Mouse (Mus musculus) heart, embryonic 16.5 days (tissue): Measurements from ENCODE around the gene Yars2. TPM values are rescaled to one million over a fixed set of nuclear protein-coding genes. Genes with fewer than 3 reads are reported as not detected.
"Not testable (repeated sequence)": the region's sequence is repeated elsewhere in the genome, so short reads cannot be mapped to it uniquely, and the experiment has no call there.

Source experiments
- ATAC-seq: fragments of 200-750 bp; cut with Nextera tagmentation; replicated peaks from 2 replicates; pipeline ENCODE4 v1.8.0; 2017; ENCODE audit warnings: moderate number of reproducible peaks; ENCODE audit not compliant: insufficient read depth, low FRiP score; ENCODE audit errors: extremely low read depth
- H3K27ac ChIP-seq: fragments of 300-500 bp; sonication (generic); 2 replicates; pipeline ENCODE4 v1.5.1; 2014; ENCODE audit warnings: mild to moderate bottlenecking, low read length, control low read depth, moderate library complexity
- H3K27me3 ChIP-seq: fragments of 300-500 bp; sonication (generic); 2 replicates; pipeline ENCODE4 v1.6.1; 2014; ENCODE audit warnings: low read length, mixed read lengths; ENCODE audit not compliant: control insufficient read depth, insufficient read depth
- H3K36me3 ChIP-seq: fragments of 300-500 bp; sonication (generic); 2 replicates; pipeline ENCODE4 v1.6.1; 2014; ENCODE audit not compliant: control insufficient read depth, insufficient read depth
- H3K4me1 ChIP-seq: fragments of 300-500 bp; sonication (generic); 2 replicates; pipeline ENCODE4 v1.6.1; 2014; ENCODE audit warnings: low read length, mixed read lengths; ENCODE audit not compliant: control insufficient read depth, insufficient read depth
- H3K4me2 ChIP-seq: fragments of 300-500 bp; sonication (generic); 2 replicates; pipeline ENCODE4 v1.6.1; 2014; ENCODE audit warnings: low read depth, mild to moderate bottlenecking, control low read depth, low read length
- H3K4me3 ChIP-seq: fragments of 300-500 bp; sonication (generic); 2 replicates; pipeline ENCODE4 v1.5.1; 2014; ENCODE audit warnings: mild to moderate bottlenecking, control low read depth, low read length
- H3K9ac ChIP-seq: fragments of 300-500 bp; sonication (generic); 2 replicates; pipeline ENCODE4 v1.6.1; 2014; ENCODE audit warnings: low read length, control low read depth
- H3K9me3 ChIP-seq: fragments of 300-500 bp; sonication (generic); replicated peaks from 2 replicates; pipeline ENCODE4 v1.6.1; 2016; ENCODE audit warnings: low read length; ENCODE audit not compliant: control insufficient read depth
- WGBS: fragments of 180-500 bp; shearing (Covaris S2); extraction: QIAGEN DNeasy Blood & Tissue Kit; methylation state at CpG from one replicate; pipeline ENCODE4 v1.1.7; 2014; 5-methylcytosine and 5-hydroxymethylcytosine counted together
- polyA plus RNA-seq: library from polyadenylated mRNA; unstranded; fragments of >200 nt; fragmentation: Nextera tagmentation; extraction: Ambion mirVana; gene quantifications from 2 replicates; pipeline ENCODE4 v1.2.1, GENCODE M21; 2015

The Yars2 gene
- polyA plus RNA-seq, 1 experiment from 2014 or later, result 38.9 TPM

GRCm38 (mm10) chr16:16273752-16274151 lies 29.0 kb upstream of the Yars2 start:
- WGBS, result 82% methylated on average over 6 of the region's 6 CpGs
- Histone ChIP-seq H3K4me2 (no peak overlapping the region), H3K27ac (no peak overlapping the region), H3K36me3 (peaks cover 24% of the 10 kb centered on the region), H3K27me3 (no peaks in the 10 kb centered on the region), H3K4me1 (peaks cover 4% of the 10 kb centered on the region), H3K9ac (no peak overlapping the region), H3K9me3 (no peaks in the 10 kb centered on the region), H3K4me3 (no peak overlapping the region)
- ATAC-seq, result no peak

DNA sequence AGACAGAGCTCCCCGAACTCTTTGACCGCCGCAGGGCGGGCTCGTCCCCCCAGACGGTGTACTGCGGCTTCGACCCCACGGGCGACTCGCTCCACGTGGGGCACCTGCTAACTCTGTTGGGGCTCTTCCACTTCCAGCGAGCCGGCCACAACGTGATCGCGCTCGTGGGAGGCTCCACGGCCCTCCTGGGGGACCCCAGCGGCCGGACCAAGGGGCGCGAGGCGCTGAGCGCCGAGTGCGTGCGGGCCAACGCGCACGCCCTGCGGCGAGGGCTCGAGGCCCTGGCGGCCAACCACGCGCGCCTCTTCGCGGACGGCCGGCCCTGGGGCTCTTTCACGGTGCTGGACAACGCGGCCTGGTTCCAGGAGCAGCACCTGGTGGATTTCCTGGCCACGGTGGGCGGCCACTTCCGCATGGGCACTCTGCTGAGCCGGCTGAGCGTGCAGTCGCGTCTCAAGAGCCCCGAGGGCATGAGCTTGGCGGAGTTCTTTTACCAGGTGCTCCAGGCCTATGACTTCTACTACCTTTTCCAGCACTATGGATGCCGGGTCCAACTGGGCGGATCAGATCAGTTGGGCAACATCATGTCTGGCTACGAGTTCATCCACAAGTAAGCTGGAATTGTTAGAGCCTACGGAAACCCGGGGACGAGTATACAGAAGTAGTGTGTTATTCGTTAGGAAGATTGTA lies 518 bp downstream of the Yars2 start:
- peak overlapping the region; percentile 88 for H3K9ac ChIP-seq
- ATAC-seq, result peak; percentile 57
- H3K4me3 ChIP-seq, result peak overlapping the region; percentile 85
- H3K9me3 ChIP-seq, result no peaks in the 10 kb centered on the region
- peaks cover 10% of the 10 kb centered on the region for H3K4me1 ChIP-seq
- peak overlapping the region; percentile 61 for H3K4me2 ChIP-seq
- H3K27me3 ChIP-seq, result no peaks in the 10 kb centered on the region
- peak overlapping the region; percentile 86 for H3K27ac ChIP-seq
- H3K36me3 ChIP-seq, result peaks cover 12% of the 10 kb centered on the region
- WGBS, result under 1% methylated on average over 61 of the region's 61 CpGs

GRCm38 (mm10) chr16:16303888-16304287 lies 1.1 kb downstream of the Yars2 start:
- 18% methylated on average over 7 of the region's 7 CpGs for WGBS
- H3K36me3 ChIP-seq, result peaks cover 12% of the 10 kb centered on the region
- H3K27ac ChIP-seq, result no peak overlapping the region; the same call in 1 of the 2 replicates

DNA sequence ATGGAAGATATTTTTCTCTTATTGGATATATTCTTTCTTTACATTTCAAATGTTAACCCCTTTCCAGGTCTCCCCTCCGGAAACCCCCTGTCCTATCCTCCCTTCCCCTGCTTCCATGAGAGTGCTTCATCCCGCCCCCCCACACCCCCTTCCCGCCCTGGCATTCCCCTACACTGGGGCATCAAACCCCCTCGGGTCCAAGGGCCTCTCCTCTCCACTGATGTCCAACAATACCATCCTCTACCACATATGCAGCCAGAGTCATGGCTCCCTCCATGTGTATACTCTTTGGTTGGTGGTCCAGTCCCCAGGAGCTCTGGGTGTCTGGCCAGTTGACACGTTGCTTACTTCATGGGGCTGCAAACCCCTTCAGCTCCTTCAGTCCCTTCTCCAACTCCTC lies 8.6 kb downstream of the Yars2 start:
- H3K4me3 ChIP-seq, result no peak overlapping the region
- H3K27ac ChIP-seq, result no peak overlapping the region
- H3K4me1 ChIP-seq, result no peaks in the 10 kb centered on the region
- H3K9me3 ChIP-seq, result no peaks in the 10 kb centered on the region
- H3K27me3 ChIP-seq, result no peaks in the 10 kb centered on the region
- peaks cover 37% of the 10 kb centered on the region for H3K36me3 ChIP-seq
- H3K9ac ChIP-seq, result no peak overlapping the region
- no peak for ATAC-seq
- H3K4me2 ChIP-seq, result no peak overlapping the region
- WGBS, result 85% methylated on average over 5 of the region's 5 CpGs

More at GRCm38 (mm10) chr16:16303888-16304287, 1.1 kb downstream of the Yars2 start:
- peak overlapping the region; percentile 88 for H3K9ac ChIP-seq
- peaks cover 10% of the 10 kb centered on the region for H3K4me1 ChIP-seq
- ATAC-seq, result no peak
- peak overlapping the region; percentile 61 for H3K4me2 ChIP-seq
- no peaks in the 10 kb centered on the region for H3K9me3 ChIP-seq
- H3K4me3 ChIP-seq, result peak overlapping the region; percentile 85
- H3K27me3 ChIP-seq, result no peaks in the 10 kb centered on the region

GRCm38 (mm10) chr16:16325775-16326336 lies 23.1 kb downstream of the Yars2 start:
- H3K4me3 ChIP-seq, result no peak overlapping the region
- H3K9ac ChIP-seq, result no peak overlapping the region
- peaks cover 38% of the 10 kb centered on the region for H3K36me3 ChIP-seq
- H3K4me2 ChIP-seq, result no peak overlapping the region
- no peak overlapping the region for H3K27ac ChIP-seq
- 83% methylated on average over 5 of the region's 5 CpGs for WGBS
- H3K27me3 ChIP-seq, result no peaks in the 10 kb centered on the region
- H3K4me1 ChIP-seq, result no peaks in the 10 kb centered on the region
- H3K9me3 ChIP-seq, result no peaks in the 10 kb centered on the region
- no peak for ATAC-seq

DNA sequence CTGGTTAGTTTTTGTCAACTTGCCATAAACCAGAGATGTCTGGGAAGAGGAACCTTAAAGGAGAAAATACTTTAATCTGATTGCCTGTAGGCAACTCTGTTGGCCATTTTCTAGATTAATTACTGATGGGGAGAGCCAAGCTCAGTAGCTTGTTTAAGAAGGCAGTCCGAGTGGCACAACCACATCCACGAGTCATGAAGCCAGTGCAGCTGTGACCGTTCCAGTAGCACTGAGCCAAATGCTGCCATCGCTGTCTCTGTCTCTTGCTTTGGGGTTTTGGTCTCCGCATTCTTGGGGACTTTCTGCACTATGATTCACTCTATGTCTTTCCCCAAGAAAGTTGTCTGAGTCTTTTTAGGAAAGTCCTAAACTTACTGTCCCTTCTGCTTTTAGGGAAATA lies 43.7 kb downstream of the Yars2 start:
- ATAC-seq, result no peak
- Histone ChIP-seq H3K27me3 (no peaks in the 10 kb centered on the region), H3K4me1 (peaks cover 3% of the 10 kb centered on the region; the same call in 1 of the 2 replicates), H3K4me2 (no peak overlapping the region), H3K9ac (no peak overlapping the region), H3K27ac (no peak overlapping the region), H3K9me3 (no peaks in the 10 kb centered on the region), H3K4me3 (no peak overlapping the region), H3K36me3 (peaks cover 11% of the 10 kb centered on the region; the same call in 1 of the 2 replicates)
- 82% methylated on average over 5 of the region's 5 CpGs for WGBS

GRCm38 (mm10) chr16:16357908-16358307 lies 55.1 kb downstream of the Yars2 start:
- no peaks in the 10 kb centered on the region; the same call in 1 of the 2 replicates for H3K36me3 ChIP-seq
- no peaks in the 10 kb centered on the region for H3K9me3 ChIP-seq
- peak overlapping the region; percentile 88 for H3K4me2 ChIP-seq
- peaks cover 9% of the 10 kb centered on the region for H3K4me1 ChIP-seq
- peak overlapping the region; percentile 100 for H3K27ac ChIP-seq
- no peak for ATAC-seq
- H3K27me3 ChIP-seq, result no peaks in the 10 kb centered on the region
- peak overlapping the region; percentile 95 for H3K4me3 ChIP-seq
- 6% methylated on average over 6 of the region's 6 CpGs for WGBS
- H3K9ac ChIP-seq, result peak overlapping the region; percentile 96

DNA sequence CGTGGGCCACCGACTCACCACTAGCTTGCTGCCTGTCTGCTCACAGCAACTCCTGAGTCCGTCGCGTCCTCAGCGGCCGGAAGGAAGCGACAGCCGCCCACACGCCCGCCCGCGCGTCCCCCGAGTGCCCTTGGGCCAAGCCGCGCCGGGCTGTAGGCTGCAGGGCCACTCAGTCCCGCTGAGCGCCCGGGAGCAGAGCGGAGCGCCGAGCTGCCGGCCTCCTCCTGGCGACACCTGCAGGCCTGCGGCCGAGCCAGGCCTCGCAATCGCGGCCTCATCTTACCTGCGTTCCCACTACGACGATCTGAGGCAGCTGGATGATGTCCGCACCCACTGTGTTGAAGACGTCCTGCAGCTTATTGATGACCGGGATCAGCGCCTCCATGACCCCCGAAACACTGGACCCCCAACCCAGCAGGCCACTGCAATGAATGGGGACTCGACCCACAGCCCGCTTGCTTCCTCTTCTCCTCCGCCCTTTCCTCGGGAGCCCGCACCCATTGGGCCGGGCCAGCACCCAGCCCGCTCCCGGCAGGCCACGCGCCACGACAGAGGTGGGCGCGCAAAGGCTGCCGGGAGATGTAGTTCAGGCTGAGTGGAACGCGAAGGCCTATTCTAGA lies 55.8 kb downstream of the Yars2 start, which contains the start of gene Dnm1l:
TSS of gene Dnm1l (minus strand) at position 479 of the 620 bp plus-strand sequence.
- peak; percentile 99 for ATAC-seq

DNA sequence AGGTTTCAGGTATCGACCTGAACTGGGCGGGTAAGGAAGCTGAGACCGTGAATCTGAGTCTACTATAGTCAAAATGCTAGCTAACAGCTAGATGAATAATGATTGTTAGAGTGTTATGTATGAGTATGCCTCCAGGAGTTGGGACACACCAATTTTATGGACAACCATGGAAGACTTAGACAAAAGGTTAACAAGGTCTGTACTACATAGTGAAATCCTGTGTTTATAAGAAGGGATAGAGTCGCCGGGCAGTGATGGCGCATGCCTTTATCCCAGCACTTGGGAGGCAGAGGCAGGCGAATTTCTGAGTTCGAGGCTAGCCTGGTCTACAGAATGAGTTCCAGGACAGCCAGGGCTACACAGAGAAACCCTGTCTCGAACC lies 56.3 kb downstream of the Yars2 start:
- ATAC-seq, H3K9me3 ChIP-seq, H3K36me3 ChIP-seq, H3K27me3 ChIP-seq, H3K4me1 ChIP-seq: not testable (repeated sequence)
- Histone ChIP-seq H3K4me3 (peak overlapping the region; percentile 95), H3K9ac (peak overlapping the region; percentile 96; the same call in 1 of the 2 replicates), H3K27ac (peak overlapping the region; percentile 100; the same call in 1 of the 2 replicates), H3K4me2 (peak overlapping the region; percentile 88)
- WGBS, result 54% methylated on average over 9 of the region's 9 CpGs

More for the DNA sequence above, 55.8 kb downstream of the Yars2 start, which contains the start of gene Dnm1l:
- Histone ChIP-seq H3K27me3 (no peaks in the 10 kb centered on the region), H3K9ac (peak within 1 kb of the TSS; percentile 96), H3K4me1 (peaks cover 9% of the 10 kb centered on the region), H3K27ac (peak within 1 kb of the TSS; percentile 100), H3K36me3 (no peaks in the 10 kb centered on the region), H3K4me3 (peak within 1 kb of the TSS; percentile 95), H3K9me3 (no peaks in the 10 kb centered on the region), H3K4me2 (peak within 1 kb of the TSS; percentile 88)
- under 1% methylated on average over 55 of the region's 55 CpGs for WGBS
